Mouse (Mus musculus) thymus, adult 2 months (tissue): ENCODE data around the gene Ces1c.

ENCODE experiments used
- CTCF ChIP-seq: fragments of 200-500 bp; IDR thresholded peaks from 2 replicates; pipeline ENCODE4 v1.5.1; 2012; ENCODE audit warnings: mild to moderate bottlenecking, control low read depth, low read length, moderate library complexity, borderline replicate concordance; ENCODE audit not compliant: control insufficient read depth, poor library complexity, insufficient read depth; ENCODE audit errors: extremely low read depth
- POLR2A ChIP-seq: fragments of 200-500 bp; IDR thresholded peaks from 2 replicates; pipeline ENCODE4 v1.6.1; 2012; ENCODE audit warnings: mild to moderate bottlenecking, low read length, control low read depth, moderate library complexity; ENCODE audit not compliant: control insufficient read depth, poor library complexity, insufficient read depth; ENCODE audit errors: extremely low read depth

DNA sequence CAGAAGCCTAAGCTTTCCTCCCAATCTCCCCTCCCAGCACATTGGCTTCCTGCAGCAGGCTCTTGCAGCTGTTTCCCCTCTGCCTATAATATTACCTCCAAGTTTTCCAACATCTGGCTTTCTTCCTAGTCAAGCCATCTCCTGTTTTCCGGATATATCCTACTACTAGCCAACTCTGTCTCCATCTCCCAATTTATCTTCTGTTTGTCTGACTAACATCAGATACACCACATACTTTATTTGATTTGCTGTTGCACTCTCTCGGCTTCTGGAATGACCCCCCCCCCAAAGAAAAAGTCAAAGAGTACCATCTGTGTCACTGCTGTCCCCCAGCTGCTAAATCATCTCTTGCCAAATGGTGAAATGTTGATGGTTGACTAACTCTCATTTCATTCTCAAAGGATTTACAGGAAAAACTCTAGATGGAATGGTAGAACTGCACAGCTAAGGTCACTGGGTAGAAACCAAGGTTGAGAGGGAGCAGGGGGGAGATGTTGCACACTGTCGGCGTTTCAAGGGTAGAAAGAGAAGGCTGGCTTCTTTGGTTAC, 49.6 kb upstream of the Ces1c start:
- TF ChIP-seq POLR2A (no peak), CTCF (no peak)
